Mouse (Mus musculus) small intestine, adult 2 months (tissue): ENCODE results near the gene Ptpn11.

Source experiments
- CTCF ChIP-seq: fragments of 200-500 bp; IDR thresholded peaks from 2 replicates; pipeline ENCODE4 v1.5.1; 2012; ENCODE audit warnings: low read depth, mild to moderate bottlenecking, control low read depth, inconsistent platforms, low read length, moderate library complexity, mixed read lengths; ENCODE audit not compliant: insufficient replicate concordance, insufficient read length; ENCODE audit errors: extremely low read depth
- POLR2A ChIP-seq: fragments of 200-500 bp; IDR thresholded peaks from 2 replicates; pipeline ENCODE4 v1.6.1; 2012; ENCODE audit warnings: low read depth, mild to moderate bottlenecking, control low read depth, inconsistent platforms, low read length, moderate library complexity

DNA sequence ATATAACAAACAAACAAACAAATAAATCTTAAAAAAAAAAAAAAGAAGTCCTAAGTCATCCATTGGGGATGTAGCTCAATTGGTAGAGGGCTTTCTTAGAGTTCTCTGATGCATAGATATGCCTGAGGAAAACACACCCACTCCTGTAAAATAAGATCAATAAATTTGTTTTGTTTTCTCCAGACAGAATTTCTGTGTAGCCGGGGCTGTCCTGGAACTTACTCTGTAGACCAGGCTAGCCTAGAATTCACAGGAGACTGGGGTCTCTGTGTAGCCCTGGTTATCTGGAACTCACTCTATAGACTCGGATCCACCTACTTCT lies 26.1 kb upstream of the Ptpn11 start:
- TF ChIP-seq CTCF: no peak
- TF ChIP-seq POLR2A: no peak
